Mouse (Mus musculus): Measurements from ENCODE around the gene Gnas.

Gene Gnas

DNA sequence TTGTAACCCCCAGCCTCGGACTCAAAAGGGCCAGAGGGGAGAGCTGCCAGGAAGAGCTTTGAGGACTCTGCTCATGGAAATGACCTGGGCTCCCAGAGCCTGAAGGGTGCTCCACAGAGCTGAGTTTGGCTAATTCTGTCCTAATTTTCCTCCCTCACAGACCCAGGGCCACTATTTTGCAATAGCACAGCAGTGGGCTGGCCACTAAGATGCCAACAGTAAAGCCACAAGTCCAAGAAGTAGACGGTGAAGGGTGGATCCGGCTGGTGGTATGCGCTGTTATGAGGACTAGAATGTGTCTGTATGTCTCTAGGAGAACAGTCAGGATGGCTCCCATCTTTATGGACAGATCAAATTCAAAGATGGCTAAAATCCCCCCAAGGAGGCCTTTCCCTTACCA, 74.4 kb downstream of the Gnas start:
- DNase-seq (ENCODE audit: inconsistent ontology term): no peak

DNA sequence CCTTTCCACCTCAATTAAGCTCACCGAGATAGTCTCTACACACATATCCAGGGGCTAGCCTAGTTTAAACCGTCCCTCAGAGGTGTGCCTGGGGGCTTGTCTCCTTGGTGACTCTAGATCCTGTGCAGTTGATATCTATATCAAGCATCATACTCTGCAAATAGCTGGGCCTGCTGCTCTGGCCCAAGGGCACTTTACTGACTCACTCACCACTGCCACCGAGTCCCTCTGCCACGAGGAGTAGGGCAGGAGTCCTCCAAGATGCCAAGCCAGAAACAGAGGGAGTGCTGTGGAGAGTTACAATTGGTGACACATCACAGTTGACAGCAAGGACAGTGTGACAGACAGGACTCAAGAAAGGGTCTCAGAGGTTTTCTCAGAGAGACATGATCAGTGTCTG, 75.5 kb downstream of the Gnas start:
- DNase-seq (ENCODE audit: inconsistent ontology term): no peak

DNA sequence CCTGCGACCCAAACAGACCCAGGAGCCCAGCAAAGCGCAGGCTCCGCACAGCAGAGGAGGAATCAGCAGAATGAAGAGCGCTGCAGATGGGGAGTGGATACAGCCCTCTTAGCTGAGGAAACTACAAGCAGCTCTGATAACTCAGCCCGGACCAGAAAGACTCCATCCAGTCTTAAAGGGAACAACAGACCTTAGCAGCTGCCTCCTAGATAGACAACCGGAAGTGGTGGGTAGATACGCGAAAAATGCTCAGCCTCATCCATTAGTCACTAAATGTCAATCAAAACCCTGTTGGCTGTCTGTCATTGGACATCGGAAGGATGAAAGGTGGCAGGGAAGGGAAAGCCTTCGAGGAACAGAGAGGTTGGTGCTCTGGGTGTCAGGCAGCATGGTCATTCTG, 82.5 kb downstream of the Gnas start:
- DNase-seq (ENCODE audit: inconsistent ontology term): no peak

DNA sequence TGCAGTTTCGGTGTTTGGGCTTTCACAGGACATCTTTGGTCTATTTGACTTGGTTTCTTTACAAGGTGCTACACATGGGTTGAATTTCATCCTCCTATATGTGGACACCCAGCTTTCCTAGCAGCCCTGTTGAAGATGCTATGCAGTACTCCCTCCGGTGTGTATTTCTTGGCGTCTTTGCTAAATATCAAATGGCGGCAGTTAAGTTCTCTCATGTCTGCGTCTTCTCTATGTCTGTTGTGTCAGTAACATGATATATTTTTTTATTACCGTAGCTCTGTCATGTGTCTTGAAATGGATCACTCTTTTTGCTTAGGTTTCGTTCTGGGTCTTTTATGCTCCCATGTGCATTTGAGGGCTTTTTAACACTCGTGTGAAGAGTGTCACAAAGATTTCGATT, 96.9 kb downstream of the Gnas start:
- no peak for DNase-seq (ENCODE audit: inconsistent ontology term)

DNA sequence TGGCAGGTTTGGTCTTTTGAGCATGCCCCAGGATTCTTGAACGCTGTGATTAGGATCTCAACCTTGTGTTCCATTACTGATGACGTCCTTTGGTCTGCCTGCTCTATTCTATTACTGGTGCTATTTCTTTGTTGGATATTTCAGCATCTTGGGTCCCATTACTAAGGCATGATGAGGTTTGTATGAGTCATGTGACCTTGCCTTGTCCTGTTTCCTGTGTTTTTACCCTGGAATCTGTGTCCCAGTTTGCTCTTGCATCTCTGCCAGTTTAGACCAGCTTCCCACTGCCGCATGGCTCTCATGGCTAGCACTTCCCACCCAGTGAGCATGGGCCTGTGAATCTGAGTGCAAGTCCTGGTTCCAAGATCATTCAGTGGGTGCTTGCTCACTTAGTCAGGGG, 107.8 kb downstream of the Gnas start:
- DNase-seq (ENCODE audit: inconsistent ontology term): no peak

DNA sequence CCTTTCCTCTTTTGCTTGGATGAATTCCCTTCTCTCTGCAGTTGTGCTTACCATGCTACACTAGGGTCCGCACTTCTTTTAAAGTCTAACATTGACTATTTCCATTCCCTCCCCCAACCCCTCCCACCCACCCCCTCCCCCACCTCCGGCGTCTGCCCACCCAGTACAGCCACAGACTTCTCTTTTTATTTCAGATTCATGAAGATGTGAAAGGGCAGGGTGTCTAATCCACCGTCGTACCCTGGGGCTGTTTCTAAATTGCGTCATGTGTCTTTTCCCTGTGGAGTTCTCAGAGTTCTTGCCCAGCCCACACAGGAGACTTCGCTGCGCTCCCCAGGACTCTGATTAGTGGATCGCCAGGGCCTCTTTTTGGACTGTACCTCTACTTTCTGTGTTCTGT, 108.4 kb downstream of the Gnas start:
- DNase-seq (ENCODE audit: inconsistent ontology term): no peak

DNA sequence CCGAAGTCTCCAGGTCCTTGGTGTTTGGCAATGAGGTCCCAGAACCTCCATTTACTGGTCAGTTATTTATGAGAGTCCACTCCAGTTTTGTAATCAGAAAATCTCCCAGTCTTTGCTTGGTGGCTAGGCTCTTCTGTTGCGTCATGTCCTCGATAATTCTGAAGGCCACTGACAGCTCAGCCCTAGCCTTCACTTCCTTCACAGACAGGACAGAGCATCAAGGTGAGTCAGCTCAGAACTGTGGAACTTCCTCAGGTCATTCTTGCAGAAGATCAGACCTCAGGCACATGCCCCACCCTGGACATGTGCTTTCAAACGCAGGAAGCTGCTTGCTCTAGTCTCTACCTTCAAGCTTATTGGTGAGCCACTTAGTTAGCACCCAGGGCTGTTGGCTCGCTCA, 109.3 kb downstream of the Gnas start:
- no peak for DNase-seq (ENCODE audit: inconsistent ontology term)
